Mouse (Mus musculus): Measurements from ENCODE around the gene Abtb2.

DNA sequence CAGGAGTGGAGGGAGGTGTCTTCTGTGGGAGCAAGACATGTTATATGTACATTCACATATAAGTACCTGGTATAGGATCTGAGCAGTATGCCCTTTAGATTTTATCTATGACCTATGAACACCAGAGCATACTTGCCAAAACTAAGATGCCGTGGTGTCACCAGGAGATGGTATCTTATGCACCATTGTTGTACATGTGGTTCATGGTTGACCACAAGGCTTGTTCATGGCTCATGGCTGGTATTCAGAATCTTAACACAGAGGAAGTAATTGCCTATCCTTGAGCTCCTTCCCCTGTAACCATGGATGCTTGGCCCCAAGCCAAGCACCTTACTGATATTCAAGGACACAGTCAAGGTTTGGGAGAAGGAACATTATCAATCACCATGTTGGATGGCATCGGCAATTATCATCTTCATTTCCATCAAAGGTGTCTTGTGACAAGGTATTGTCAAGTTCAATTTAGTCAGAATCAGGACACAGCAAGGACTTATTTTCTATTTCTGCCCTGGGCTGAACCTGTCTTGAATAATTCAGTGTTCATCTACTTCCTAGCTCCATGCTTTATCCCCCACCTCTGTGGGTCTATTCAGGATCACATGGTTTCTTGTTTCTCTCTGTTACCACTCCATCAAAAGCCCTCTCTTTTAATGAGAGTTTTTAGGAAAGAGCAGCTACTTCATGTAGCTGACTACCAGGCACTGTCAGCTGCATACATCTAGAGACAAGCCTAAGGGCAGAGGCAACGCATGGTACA lies 69.8 kb downstream of the Abtb2 start:
- TF ChIP-seq EP300 (IDR thresholded peaks at IDR 0.05; ENCODE audit: low read depth) (no peak), CTCF (IDR thresholded peaks at IDR 0.05; ENCODE audit: low read depth) (no peak)
